Comparison of ENCODE assay signal across 13 mouse cellular contexts in genomic region chr12:108619853-108620416, GRCm38 (mm10).
DNase-seq lines count a peak whose midpoint lies in the region; ATAC-seq lines count a peak whose summit lies in the region.
"Had no signal": no experiment of that assay in that cellular context is flagged by ENCODE, and none has a peak within 500 bp of the region (broad histone marks: within the 10 kb centered on the region; RNA-seq: fewer than 3 reads in every experiment).

No protein-coding gene starts in this region.

- peak; percentile 40 for DNase-seq in kidney, adult 18-20 months
- DNase-seq in ovary, postnatal 36 days (ENCODE audit: low spot score): peak; percentile 35
- DNase-seq in ovary, postnatal 14 days (ENCODE audit: low spot score): no peak
- peak; percentile 75 to 77 for DNase-seq in cerebellum, postnatal 14 days
- DNase-seq in thymus, postnatal 25 days: no peak
- DNase-seq: heart, adult 18-20 months; heart, postnatal 10 days had no signal

- H3K9ac ChIP-seq in kidney, embryonic 16.5 days (replicated peaks; ENCODE audit: low read length): no peak overlapping the region
- no peak overlapping the region for H3K9ac ChIP-seq in neural tube, embryonic 15.5 days (replicated peaks)
- H3K9ac ChIP-seq: forebrain, embryonic 12.5 days; liver, embryonic 14.5 days; midbrain, embryonic 12.5 days had no signal

- H3K4me2 ChIP-seq in kidney, embryonic 16.5 days (replicated peaks; ENCODE audit: low read depth, low read length): no peak overlapping the region
- H3K4me2 ChIP-seq in neural tube, embryonic 15.5 days: no peak overlapping the region
- H3K4me2 ChIP-seq: forebrain, embryonic 12.5 days; midbrain, embryonic 12.5 days had no signal

- no peaks in the 10 kb centered on the region for H3K27me3 ChIP-seq in kidney, embryonic 16.5 days (ENCODE audit: insufficient read depth, low read length)
- H3K27me3 ChIP-seq in neural tube, embryonic 15.5 days (replicated peaks): no peaks in the 10 kb centered on the region
- H3K27me3 ChIP-seq: forebrain, embryonic 12.5 days; midbrain, embryonic 12.5 days had no signal

- no peak for ATAC-seq in kidney, embryonic 16.5 days (ENCODE audit: low FRiP score, low TSS enrichment)
- ATAC-seq in neural tube, embryonic 15.5 days (ENCODE audit: low FRiP score): no peak
- ATAC-seq: inflammation-experienced regulatory T-cells, adult 6 months had no signal

- H3K36me3 ChIP-seq in kidney, embryonic 16.5 days (ENCODE audit: insufficient read depth, low read length): no peaks in the 10 kb centered on the region
- H3K36me3 ChIP-seq in neural tube, embryonic 15.5 days: no peaks in the 10 kb centered on the region
- H3K36me3 ChIP-seq: forebrain, embryonic 12.5 days had no signal

- H3K9me3 ChIP-seq in kidney, embryonic 16.5 days (ENCODE audit: low read length): no peaks in the 10 kb centered on the region
- no peaks in the 10 kb centered on the region for H3K9me3 ChIP-seq in neural tube, embryonic 15.5 days (replicated peaks)
- H3K9me3 ChIP-seq: forebrain, embryonic 12.5 days; midbrain, embryonic 12.5 days had no signal

- peaks cover 18% of the 10 kb centered on the region for H3K4me1 ChIP-seq in kidney, embryonic 16.5 days (ENCODE audit: insufficient read depth, low read length)
- peaks cover 30% of the 10 kb centered on the region for H3K4me1 ChIP-seq in neural tube, embryonic 15.5 days

- no peak overlapping the region for H3K27ac ChIP-seq in kidney, embryonic 16.5 days (ENCODE audit: low read length)
- peak overlapping the region; percentile 13; the same call in 1 of the 2 replicates for H3K27ac ChIP-seq in neural tube, embryonic 15.5 days (replicated peaks)
- H3K27ac ChIP-seq: forebrain, embryonic 12.5 days; liver, embryonic 14.5 days; midbrain, embryonic 12.5 days had no signal

- WGBS in kidney, embryonic 16.5 days: 91% methylated on average over 7 of the region's 7 CpGs
- WGBS in neural tube, embryonic 15.5 days: 92% methylated on average over 7 of the region's 7 CpGs

- no peak overlapping the region for H3K4me3 ChIP-seq in kidney, embryonic 16.5 days (ENCODE audit: low read length)
- H3K4me3 ChIP-seq in neural tube, embryonic 15.5 days (replicated peaks): no peak overlapping the region
- H3K4me3 ChIP-seq: forebrain, embryonic 12.5 days; midbrain, embryonic 12.5 days had no signal

Comparison
In these comparisons a context has a peak if more than half of its experiments do, and no peak if none do; other contexts are left out.
1. DNase-seq: peak in kidney, adult 18-20 months (single experiment), ovary, postnatal 36 days (single experiment) and cerebellum, postnatal 14 days (2 of 2); none in ovary, postnatal 14 days (single experiment) and thymus, postnatal 25 days (single experiment).